Mouse (Mus musculus): ENCODE measurements at regions not wholly inside any gene's neighbourhood (a gene's known extent, or its start where the extent isn't known, plus 50 kb on each side); places are given as distances from the start of the nearest gene placed in this dataset.

GRCm38 (mm10) chr8:60825676-60826442, 64.4 kb upstream of the Hpf1 start:
- Histone ChIP-seq H3K4me1 (ENCODE audit: insufficient read depth, low read depth, low read length) (peaks cover 7% of the 10 kb centered on the region), H3K36me3 (replicated peaks) (no peaks in the 10 kb centered on the region), H3K27me3 (ENCODE audit: insufficient read depth, low read length) (no peaks in the 10 kb centered on the region), H3K4me3 (ENCODE audit: low read depth, low read length) (no peak overlapping the region; the same call in 1 of the 2 replicates), H3K9me3 (replicated peaks) (no peaks in the 10 kb centered on the region)
- TF ChIP-seq POLR2AphosphoS5 (IDR thresholded peaks at IDR 0.05; ENCODE audit: insufficient replicate concordance, low read depth, low read length) (no peak), TAL1 (conservative IDR thresholded peaks at IDR 0.05; ENCODE audit: low read depth, low read length) (no peak), GATA1 (IDR thresholded peaks at IDR 0.05; ENCODE audit: borderline replicate concordance, low read length) (no peak)
- no peak for ATAC-seq (ENCODE audit: extremely low read depth, insufficient number of reproducible peaks, low FRiP score, poor library complexity, severe bottlenecking)
- DNase-seq (ENCODE audit: low spot score): no peak

GRCm38 (mm10) chr8:60827241-60827640, 63.0 kb upstream of the Hpf1 start:
- Histone ChIP-seq H3K27me3 (ENCODE audit: insufficient read depth, low read length) (no peaks in the 10 kb centered on the region; the same call in 1 of the 2 replicates), H3K36me3 (replicated peaks) (no peaks in the 10 kb centered on the region), H3K9me3 (replicated peaks) (no peaks in the 10 kb centered on the region), H3K4me3 (ENCODE audit: low read depth, low read length) (no peak overlapping the region), H3K4me1 (ENCODE audit: insufficient read depth, low read depth, low read length) (peaks cover 7% of the 10 kb centered on the region)
- DNase-seq (ENCODE audit: low spot score) (no peak), ATAC-seq (ENCODE audit: extremely low read depth, insufficient number of reproducible peaks, low FRiP score, poor library complexity, severe bottlenecking) (no peak)
- no peak for TF ChIP-seq CTCF (IDR thresholded peaks at IDR 0.05; ENCODE audit: low read depth, low read length)
- TF ChIP-seq GATA2 (IDR thresholded peaks at IDR 0.05; ENCODE audit: borderline replicate concordance, low read depth, low read length): no peak
- no peak for TF ChIP-seq GATA1 (IDR thresholded peaks at IDR 0.05; ENCODE audit: borderline replicate concordance, low read length)
- TF ChIP-seq TAL1 (conservative IDR thresholded peaks at IDR 0.05; ENCODE audit: low read depth, low read length): no peak
- no peak for TF ChIP-seq POLR2AphosphoS5 (IDR thresholded peaks at IDR 0.05; ENCODE audit: insufficient replicate concordance, low read depth, low read length)

- no peaks in the 10 kb centered on the region for H3K9me3 ChIP-seq (replicated peaks)
- peaks cover 3% of the 10 kb centered on the region; the same call in 1 of the 2 replicates for H3K27me3 ChIP-seq (ENCODE audit: insufficient read depth, low read length)
- H3K4me3 ChIP-seq (ENCODE audit: low read depth, low read length): no peak overlapping the region
- no peaks in the 10 kb centered on the region for H3K36me3 ChIP-seq (replicated peaks)
- ATAC-seq (ENCODE audit: extremely low read depth, insufficient number of reproducible peaks, low FRiP score, poor library complexity, severe bottlenecking): no peak
- no peak for TF ChIP-seq GATA1 (IDR thresholded peaks at IDR 0.05; ENCODE audit: borderline replicate concordance, low read length)
- no peak for TF ChIP-seq CTCF (IDR thresholded peaks at IDR 0.05; ENCODE audit: low read depth, low read length)
- TF ChIP-seq POLR2AphosphoS5 (IDR thresholded peaks at IDR 0.05; ENCODE audit: insufficient replicate concordance, low read depth, low read length): no peak
- TF ChIP-seq GATA2 (IDR thresholded peaks at IDR 0.05; ENCODE audit: borderline replicate concordance, low read depth, low read length): no peak
- TF ChIP-seq TAL1 (conservative IDR thresholded peaks at IDR 0.05; ENCODE audit: low read depth, low read length): no peak
- DNase-seq (ENCODE audit: low spot score): no peak
- peaks cover 7% of the 10 kb centered on the region for H3K4me1 ChIP-seq (ENCODE audit: insufficient read depth, low read depth, low read length)
Observed at GRCm38 (mm10) chr8:60829093-60829492, 61.1 kb upstream of the Hpf1 start.

GRCm38 (mm10) chr8:60830556-60830955, 59.7 kb upstream of the Hpf1 start:
- ATAC-seq (ENCODE audit: extremely low read depth, insufficient number of reproducible peaks, low FRiP score, poor library complexity, severe bottlenecking) (no peak), DNase-seq (ENCODE audit: low spot score) (no peak)
- Histone ChIP-seq H3K4me3 (ENCODE audit: low read depth, low read length) (no peak overlapping the region), H3K4me1 (ENCODE audit: insufficient read depth, low read depth, low read length) (peaks cover 7% of the 10 kb centered on the region), H3K36me3 (replicated peaks) (no peaks in the 10 kb centered on the region), H3K9me3 (replicated peaks) (no peaks in the 10 kb centered on the region), H3K27me3 (ENCODE audit: insufficient read depth, low read length) (peaks cover 3% of the 10 kb centered on the region; the same call in 1 of the 2 replicates)
- no peak for TF ChIP-seq TAL1 (conservative IDR thresholded peaks at IDR 0.05; ENCODE audit: low read depth, low read length)
- TF ChIP-seq GATA1 (IDR thresholded peaks at IDR 0.05; ENCODE audit: borderline replicate concordance, low read length): no peak
- no peak for TF ChIP-seq POLR2AphosphoS5 (IDR thresholded peaks at IDR 0.05; ENCODE audit: insufficient replicate concordance, low read depth, low read length)
- TF ChIP-seq CTCF (IDR thresholded peaks at IDR 0.05; ENCODE audit: low read depth, low read length): no peak
- TF ChIP-seq GATA2 (IDR thresholded peaks at IDR 0.05; ENCODE audit: borderline replicate concordance, low read depth, low read length): no peak

GRCm38 (mm10) chr8:60838526-60838925, 51.7 kb upstream of the Hpf1 start:
- no peak overlapping the region for H3K4me3 ChIP-seq (ENCODE audit: low read depth, low read length)
- ATAC-seq (ENCODE audit: extremely low read depth, insufficient number of reproducible peaks, low FRiP score, poor library complexity, severe bottlenecking): no peak

More at GRCm38 (mm10) chr8:60838526-60838925, 51.7 kb upstream of the Hpf1 start:
- no peak for TF ChIP-seq GATA2 (IDR thresholded peaks at IDR 0.05; ENCODE audit: borderline replicate concordance, low read depth, low read length)
- TF ChIP-seq POLR2AphosphoS5 (IDR thresholded peaks at IDR 0.05; ENCODE audit: insufficient replicate concordance, low read depth, low read length): no peak
- TF ChIP-seq TAL1 (conservative IDR thresholded peaks at IDR 0.05; ENCODE audit: low read depth, low read length): no peak
- Histone ChIP-seq H3K27me3 (ENCODE audit: insufficient read depth, low read length) (peaks cover 5% of the 10 kb centered on the region; the same call in 1 of the 2 replicates), H3K36me3 (replicated peaks) (no peaks in the 10 kb centered on the region), H3K4me1 (ENCODE audit: insufficient read depth, low read depth, low read length) (no peaks in the 10 kb centered on the region; the same call in 1 of the 2 replicates), H3K9me3 (replicated peaks) (no peaks in the 10 kb centered on the region)
- no peak for DNase-seq (ENCODE audit: low spot score)

All from G1E (cell line).